Mouse (Mus musculus): ENCODE results near the gene Kmt2d. TPM values are rescaled to one million over a fixed set of nuclear protein-coding genes. Genes with fewer than 3 reads are reported as not detected.

Gene Kmt2d
- polyA plus RNA-seq, 1 experiment from 2014 or later = 4.2 TPM

DNA sequence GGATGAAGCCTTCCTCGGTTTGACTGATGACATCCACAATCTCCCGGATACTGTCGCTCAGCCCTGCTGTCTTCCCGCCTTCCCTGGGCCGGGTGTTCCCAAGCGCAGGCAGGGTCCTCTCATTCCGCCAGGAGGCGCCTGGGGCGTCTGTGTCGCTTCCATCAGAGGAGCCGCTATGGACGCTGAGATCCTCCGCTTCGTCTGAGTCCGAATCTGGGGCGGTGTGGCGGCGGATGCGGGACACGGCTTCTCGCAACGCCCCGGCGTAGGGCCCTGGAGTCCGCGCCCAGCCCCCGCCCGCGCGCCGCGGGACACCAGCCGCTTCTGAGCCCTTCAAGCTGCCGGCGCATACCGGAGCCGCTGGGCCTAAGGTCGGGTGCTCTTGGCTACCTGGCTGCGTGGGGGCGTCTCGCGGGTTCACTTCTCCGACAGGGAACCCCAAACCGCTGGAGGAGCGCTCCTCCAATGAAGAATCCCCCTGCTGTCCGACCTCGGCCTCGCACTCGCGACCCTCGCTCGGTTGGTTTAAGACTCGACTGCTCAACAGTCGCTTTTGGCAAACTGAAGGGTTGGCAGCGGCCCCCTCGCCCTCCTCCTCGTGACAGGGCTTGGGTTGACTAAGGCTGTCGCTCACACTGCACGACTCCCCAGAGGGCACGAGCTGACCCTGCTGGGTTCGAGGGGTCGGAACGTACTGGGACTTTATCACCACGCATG is 65.5 kb downstream of the Kmt2d start:
- ATAC-seq (ENCODE audit: low read depth) (no peak), DNase-seq (peak; percentile 27)
- peak overlapping the region; percentile 67 for H3K4me2 ChIP-seq
- 2% methylated on average over 64 of the region's 64 CpGs for WGBS (ENCODE audit: insufficient replicate concordance)
- H3K27ac ChIP-seq = no peak overlapping the region
- peaks cover 99% of the 10 kb centered on the region for H3K27me3 ChIP-seq
- H3K9ac ChIP-seq = peak overlapping the region; percentile 57
- peaks cover 49% of the 10 kb centered on the region for H3K4me1 ChIP-seq (replicated peaks)
- H3K4me3 ChIP-seq (replicated peaks) = peak overlapping the region; percentile 49
- no peaks in the 10 kb centered on the region for H3K36me3 ChIP-seq
- H3K9me3 ChIP-seq (replicated peaks) = no peaks in the 10 kb centered on the region

GRCm38 (mm10) chr15:98804054-98804453 is 67.0 kb downstream of the Kmt2d start:
- H3K9ac ChIP-seq = no peak overlapping the region
- peaks cover 49% of the 10 kb centered on the region for H3K4me1 ChIP-seq (replicated peaks)
- no peaks in the 10 kb centered on the region for H3K9me3 ChIP-seq (replicated peaks)
- ATAC-seq (ENCODE audit: low read depth) (peak; percentile 42; the same call in 1 of the 2 replicates), DNase-seq (peak; percentile 69)
- WGBS (ENCODE audit: insufficient replicate concordance) = under 1% methylated on average over 32 of the region's 32 CpGs
- H3K27ac ChIP-seq = no peak overlapping the region
- peaks cover 100% of the 10 kb centered on the region for H3K27me3 ChIP-seq
- no peaks in the 10 kb centered on the region for H3K36me3 ChIP-seq
- H3K4me3 ChIP-seq (replicated peaks) = peak overlapping the region; percentile 19; the same call in 1 of the 2 replicates
- H3K4me2 ChIP-seq = peak overlapping the region; percentile 31

- DNase-seq = no peak
- H3K4me3 ChIP-seq (replicated peaks) = no peak overlapping the region
- WGBS (ENCODE audit: insufficient replicate concordance) = 4% methylated on average over 8 of the region's 8 CpGs
- no peak for ATAC-seq (ENCODE audit: low read depth)
- H3K4me1 ChIP-seq (replicated peaks) = peaks cover 43% of the 10 kb centered on the region
- no peaks in the 10 kb centered on the region for H3K36me3 ChIP-seq
- no peak overlapping the region for H3K4me2 ChIP-seq
- H3K9ac ChIP-seq = no peak overlapping the region
- no peak overlapping the region for H3K27ac ChIP-seq
- no peaks in the 10 kb centered on the region for H3K9me3 ChIP-seq (replicated peaks)
- H3K27me3 ChIP-seq = peaks cover 100% of the 10 kb centered on the region
These were observed 68.1 kb downstream of the Kmt2d start for GRCm38 (mm10) chr15:98802926-98803325.

DNA sequence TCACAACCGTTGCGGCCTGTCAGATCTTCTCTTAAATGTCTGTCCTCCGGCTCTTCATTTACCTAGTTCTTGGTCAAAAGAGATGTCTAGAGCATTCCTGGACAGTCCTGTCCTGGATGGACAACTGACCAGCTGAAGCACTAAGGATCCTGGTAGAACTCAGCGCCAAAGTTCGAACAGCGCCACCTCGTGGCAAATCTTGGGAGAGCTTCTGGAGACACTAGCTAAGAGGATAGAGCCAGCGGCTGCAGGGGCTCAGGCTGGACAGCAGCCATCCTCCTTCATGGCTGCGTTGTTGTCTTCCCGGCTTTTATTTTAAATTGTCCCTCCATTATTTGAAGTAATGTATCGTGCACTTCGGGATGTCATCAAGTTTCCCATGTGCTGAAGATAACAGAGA is 71.6 kb downstream of the Kmt2d start:
- Histone ChIP-seq H3K4me2 (no peak overlapping the region), H3K9me3 (replicated peaks) (no peaks in the 10 kb centered on the region), H3K36me3 (no peaks in the 10 kb centered on the region), H3K9ac (no peak overlapping the region), H3K4me1 (replicated peaks) (peaks cover 15% of the 10 kb centered on the region), H3K27ac (no peak overlapping the region), H3K4me3 (replicated peaks) (no peak overlapping the region), H3K27me3 (peaks cover 100% of the 10 kb centered on the region)
- WGBS (ENCODE audit: insufficient replicate concordance) = 11% methylated on average over 12 of the region's 12 CpGs
- ATAC-seq (ENCODE audit: low read depth) (no peak), DNase-seq (peak; percentile 54)

DNA sequence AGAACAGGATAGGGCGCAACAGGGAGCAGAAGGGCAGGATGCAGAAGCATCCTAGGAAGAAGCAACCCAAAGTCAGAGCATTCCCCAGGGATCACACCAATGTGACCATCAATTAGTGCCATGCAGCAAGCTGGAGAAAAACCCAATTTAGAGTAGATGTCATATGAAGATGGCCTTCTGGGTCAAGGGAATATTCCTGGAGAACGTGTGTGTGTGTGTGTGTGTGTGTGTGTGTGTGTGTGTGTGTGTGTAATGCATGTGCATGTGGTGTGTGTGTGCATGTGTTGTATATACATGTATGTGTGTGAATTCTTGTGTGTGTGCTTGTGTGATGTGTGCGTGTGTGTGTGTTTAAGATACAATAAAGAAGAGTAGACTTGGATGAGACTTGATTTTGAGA is 72.1 kb downstream of the Kmt2d start:
- Histone ChIP-seq H3K27ac (no peak overlapping the region), H3K36me3 (no peaks in the 10 kb centered on the region), H3K27me3 (peaks cover 100% of the 10 kb centered on the region), H3K4me1 (replicated peaks) (peaks cover 12% of the 10 kb centered on the region), H3K9me3 (replicated peaks) (no peaks in the 10 kb centered on the region), H3K9ac (no peak overlapping the region), H3K4me3 (replicated peaks) (no peak overlapping the region), H3K4me2 (no peak overlapping the region)
- DNase-seq (no peak), ATAC-seq (ENCODE audit: low read depth) (no peak)
- WGBS (ENCODE audit: insufficient replicate concordance) = 31% methylated on average over 3 of the region's 3 CpGs

DNA sequence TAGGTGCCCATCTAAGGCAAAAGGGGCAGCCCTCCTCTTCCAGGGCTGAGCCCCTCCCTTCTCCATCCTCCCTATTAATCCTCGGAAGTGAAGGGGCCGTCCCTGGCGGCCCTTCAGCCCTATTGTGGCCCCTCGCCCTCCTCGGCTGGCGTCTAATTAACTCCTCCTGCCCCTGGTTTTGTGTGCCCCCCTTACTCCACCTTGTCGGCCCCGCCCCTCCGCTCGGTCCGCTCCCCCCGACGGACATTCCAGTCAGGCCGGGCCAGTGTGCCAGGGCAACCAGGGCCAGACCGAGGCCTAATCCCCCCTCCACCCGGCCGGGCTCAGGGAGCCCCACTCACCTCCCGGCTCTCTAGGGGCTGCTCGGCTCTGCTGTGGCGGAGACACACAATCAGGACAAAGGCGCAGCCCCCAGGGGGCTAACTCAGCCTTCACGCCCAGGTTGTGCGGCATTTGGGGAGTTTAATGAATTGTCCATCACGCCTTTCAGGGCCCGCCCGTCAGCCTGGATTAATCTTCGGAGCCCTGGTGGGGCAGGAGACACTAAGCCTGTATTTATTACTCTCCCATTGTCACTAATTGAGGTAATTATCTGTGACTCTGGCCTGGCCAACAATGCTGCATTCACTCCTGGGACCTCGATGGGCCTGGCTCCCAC is 73.0 kb downstream of the Kmt2d start:
- ATAC-seq (ENCODE audit: low read depth) (no peak), DNase-seq (no peak)
- WGBS (ENCODE audit: insufficient replicate concordance) = 6% methylated on average over 28 of the region's 28 CpGs
- Histone ChIP-seq H3K9me3 (replicated peaks) (no peaks in the 10 kb centered on the region), H3K27me3 (peaks cover 100% of the 10 kb centered on the region), H3K9ac (no peak overlapping the region), H3K4me1 (replicated peaks) (peaks cover 7% of the 10 kb centered on the region; the same call in 1 of the 2 replicates), H3K4me2 (no peak overlapping the region), H3K4me3 (replicated peaks) (no peak overlapping the region), H3K36me3 (no peaks in the 10 kb centered on the region), H3K27ac (no peak overlapping the region)

- no peak for ATAC-seq (ENCODE audit: low read depth)
- Histone ChIP-seq H3K4me3 (replicated peaks) (no peak overlapping the region), H3K36me3 (no peaks in the 10 kb centered on the region), H3K9ac (no peak overlapping the region), H3K27me3 (peaks cover 100% of the 10 kb centered on the region), H3K27ac (no peak overlapping the region), H3K9me3 (replicated peaks) (no peaks in the 10 kb centered on the region), H3K4me2 (no peak overlapping the region), H3K4me1 (replicated peaks) (peaks cover 12% of the 10 kb centered on the region; the same call in 1 of the 2 replicates)
- WGBS (ENCODE audit: insufficient replicate concordance) = 15% methylated on average over 13 of the region's 13 CpGs
- DNase-seq = no peak
These were observed 74.0 kb downstream of the Kmt2d start for GRCm38 (mm10) chr15:98796803-98797595.

- 5% methylated on average over 13 of the region's 13 CpGs for WGBS (ENCODE audit: insufficient replicate concordance)
These were observed 77.8 kb downstream of the Kmt2d start for GRCm38 (mm10) chr15:98793141-98793698.

DNA sequence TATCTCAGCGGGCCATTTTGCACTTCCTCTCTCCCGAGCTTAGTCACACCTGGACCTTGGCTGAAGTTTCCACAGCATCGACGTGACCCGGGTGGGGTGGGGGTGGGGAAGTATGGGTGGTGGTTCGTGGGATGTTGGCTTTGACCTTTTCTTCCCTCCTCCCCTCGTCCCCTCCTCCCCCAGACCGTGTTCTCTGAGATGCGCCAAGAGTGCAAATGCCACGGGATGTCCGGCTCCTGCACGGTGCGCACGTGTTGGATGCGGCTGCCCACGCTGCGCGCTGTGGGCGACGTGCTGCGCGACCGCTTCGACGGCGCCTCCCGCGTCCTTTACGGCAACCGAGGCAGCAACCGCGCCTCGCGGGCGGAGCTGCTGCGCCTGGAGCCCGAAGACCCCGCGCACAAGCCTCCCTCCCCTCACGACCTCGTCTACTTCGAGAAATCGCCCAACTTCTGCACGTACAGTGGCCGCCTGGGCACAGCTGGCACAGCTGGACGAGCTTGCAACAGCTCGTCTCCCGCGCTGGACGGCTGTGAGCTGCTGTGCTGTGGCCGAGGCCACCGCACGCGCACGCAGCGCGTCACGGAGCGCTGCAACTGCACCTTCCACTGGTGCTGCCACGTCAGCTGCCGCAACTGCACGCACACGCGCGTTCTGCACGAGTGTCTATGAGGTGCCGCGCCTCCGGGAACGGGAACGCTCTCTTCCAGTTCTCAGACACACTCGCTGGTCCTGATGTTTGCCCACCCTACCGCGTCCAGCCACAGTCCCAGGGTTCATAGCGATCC is 78.6 kb downstream of the Kmt2d start:
- no peaks in the 10 kb centered on the region for H3K9me3 ChIP-seq (replicated peaks)
- no peaks in the 10 kb centered on the region for H3K36me3 ChIP-seq
- no peak for ATAC-seq (ENCODE audit: low read depth)
- H3K9ac ChIP-seq = no peak overlapping the region
- no peak overlapping the region for H3K4me2 ChIP-seq
- H3K4me1 ChIP-seq (replicated peaks) = peaks cover 18% of the 10 kb centered on the region
- WGBS (ENCODE audit: insufficient replicate concordance) = 3% methylated on average over 75 of the region's 75 CpGs
- no peak overlapping the region for H3K27ac ChIP-seq
- peak overlapping the region; percentile 4 for H3K4me3 ChIP-seq (replicated peaks)
- H3K27me3 ChIP-seq = peaks cover 100% of the 10 kb centered on the region
- no peak for DNase-seq

More at GRCm38 (mm10) chr15:98793141-98793698, 77.8 kb downstream of the Kmt2d start:
- Histone ChIP-seq H3K4me2 (no peak overlapping the region), H3K27me3 (peaks cover 100% of the 10 kb centered on the region), H3K4me3 (replicated peaks) (no peak overlapping the region), H3K9me3 (replicated peaks) (no peaks in the 10 kb centered on the region), H3K4me1 (replicated peaks) (peaks cover 18% of the 10 kb centered on the region), H3K36me3 (no peaks in the 10 kb centered on the region), H3K9ac (no peak overlapping the region), H3K27ac (no peak overlapping the region)
- ATAC-seq (ENCODE audit: low read depth) (no peak), DNase-seq (no peak)

DNA sequence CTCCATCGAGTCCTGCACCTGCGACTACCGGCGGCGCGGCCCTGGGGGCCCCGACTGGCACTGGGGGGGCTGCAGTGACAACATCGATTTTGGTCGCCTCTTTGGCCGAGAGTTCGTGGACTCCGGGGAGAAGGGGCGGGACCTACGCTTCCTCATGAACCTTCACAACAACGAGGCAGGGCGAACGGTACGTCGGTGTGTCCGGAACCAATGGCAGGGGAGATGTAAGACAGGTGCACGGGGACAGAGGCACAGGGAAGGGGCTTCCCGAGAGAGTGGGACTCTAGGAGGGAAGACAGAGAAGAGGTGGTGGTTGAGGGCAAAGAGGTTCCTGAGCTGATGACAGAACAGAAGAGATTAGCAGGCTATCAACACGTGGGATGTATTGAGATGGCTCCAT is 79.2 kb downstream of the Kmt2d start:
- H3K4me1 ChIP-seq (replicated peaks) = peaks cover 18% of the 10 kb centered on the region
- no peak overlapping the region for H3K27ac ChIP-seq
- no peaks in the 10 kb centered on the region for H3K36me3 ChIP-seq
- H3K9ac ChIP-seq = no peak overlapping the region
- no peak overlapping the region for H3K4me2 ChIP-seq
- ATAC-seq (ENCODE audit: low read depth) (no peak), DNase-seq (no peak)
- peaks cover 100% of the 10 kb centered on the region for H3K27me3 ChIP-seq
- 2% methylated on average over 23 of the region's 23 CpGs for WGBS (ENCODE audit: insufficient replicate concordance)
- no peak overlapping the region; the same call in 1 of the 2 replicates for H3K4me3 ChIP-seq (replicated peaks)
- H3K9me3 ChIP-seq (replicated peaks) = no peaks in the 10 kb centered on the region
